Mouse (Mus musculus): ENCODE measurements around the gene Khdc1a.
"Not testable (repeated sequence)": the region's sequence is repeated elsewhere in the genome, so short reads cannot be mapped to it uniquely, and the experiment has no call there.

Khdc1a gene

DNA sequence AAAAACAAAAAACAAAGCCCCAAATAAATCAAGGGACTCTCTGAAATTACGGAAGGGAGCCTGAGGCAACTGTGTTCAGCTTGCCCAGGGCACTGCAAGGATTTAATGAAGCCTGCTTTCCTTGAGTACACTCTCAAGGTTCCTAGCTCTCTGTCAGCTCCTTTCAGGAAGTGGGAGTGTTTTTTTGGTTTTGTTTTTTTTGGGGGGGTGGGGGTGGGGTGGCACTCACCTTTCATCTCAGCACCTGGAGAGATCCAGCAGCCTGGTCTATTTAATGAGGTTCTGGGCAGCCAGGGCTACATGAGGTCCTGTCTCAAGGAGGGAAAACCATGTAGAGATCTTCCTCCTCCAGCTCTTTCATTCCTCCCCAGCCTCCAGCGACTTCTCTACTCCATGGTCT, at the start of gene Khdc1a:
TSS of gene Khdc1a (plus strand) at position 301 of the 400 bp plus-strand sequence.
- DNase-seq (ENCODE audit: low read depth): no peak

DNA sequence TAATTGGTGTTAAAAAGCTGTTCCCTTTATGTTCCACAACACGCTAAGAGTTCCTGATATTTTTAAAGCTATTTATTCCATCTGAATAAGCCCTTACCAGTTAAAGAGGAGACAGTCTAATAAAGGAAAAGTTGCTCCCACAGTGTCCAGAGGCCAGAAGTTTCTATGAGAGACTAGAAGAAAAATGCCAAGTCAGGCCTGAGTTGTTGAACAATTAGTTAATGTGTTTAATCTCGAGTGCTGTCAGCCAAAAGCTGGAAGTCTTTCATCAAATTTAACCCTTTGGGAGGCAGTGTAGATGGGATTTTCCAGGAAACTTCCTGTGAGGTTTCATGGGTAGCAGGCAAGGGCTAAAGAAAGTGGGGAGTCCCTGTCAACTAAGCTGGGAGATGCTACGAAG, 49.6 kb upstream of the Khdc1a start:
- no peak for DNase-seq (ENCODE audit: low read depth)

DNA sequence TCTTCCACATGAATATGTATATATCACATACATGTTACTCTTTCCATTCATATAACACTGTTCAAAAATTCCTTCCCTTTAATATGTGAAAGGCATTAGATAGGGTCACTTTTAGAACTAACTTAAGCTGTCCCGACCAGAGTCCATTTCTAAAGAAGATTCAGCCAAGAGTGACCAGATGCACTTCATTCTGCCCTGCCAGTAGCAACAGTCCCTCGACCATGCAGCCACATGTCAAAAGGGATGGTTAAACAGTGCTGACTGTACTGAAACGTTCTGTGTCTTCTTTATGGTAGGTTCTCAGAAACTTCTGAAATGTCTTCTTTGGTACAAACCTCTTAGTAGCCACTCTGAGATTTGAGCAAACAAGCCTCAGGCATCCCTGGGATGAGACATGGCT, 47.8 kb upstream of the Khdc1a start:
- DNase-seq (ENCODE audit: low read depth): no peak

GRCm38 (mm10) chr1:21304174-21304573, 45.3 kb upstream of the Khdc1a start:
- no peak for DNase-seq (ENCODE audit: low read depth)

DNA sequence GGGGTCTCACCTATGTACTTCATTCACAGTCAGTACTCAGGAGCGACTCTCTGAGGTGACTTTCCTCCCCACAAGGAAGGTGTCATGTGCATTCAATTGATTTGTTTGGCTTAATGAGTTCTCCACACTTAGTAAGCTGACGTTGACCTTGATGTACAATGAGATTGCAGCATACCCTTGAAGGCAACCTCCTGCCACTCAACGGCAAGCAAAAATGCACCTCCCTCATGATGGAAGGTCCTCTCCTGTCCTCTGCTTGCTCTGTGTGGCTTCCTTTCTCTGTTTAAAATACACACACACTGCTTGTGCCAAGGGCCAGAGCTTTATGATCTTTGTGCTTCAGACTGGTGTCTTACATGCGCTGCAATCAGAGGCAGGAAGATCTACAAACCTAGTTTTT, 44.8 kb upstream of the Khdc1a start:
- DNase-seq (ENCODE audit: low read depth): no peak

DNA sequence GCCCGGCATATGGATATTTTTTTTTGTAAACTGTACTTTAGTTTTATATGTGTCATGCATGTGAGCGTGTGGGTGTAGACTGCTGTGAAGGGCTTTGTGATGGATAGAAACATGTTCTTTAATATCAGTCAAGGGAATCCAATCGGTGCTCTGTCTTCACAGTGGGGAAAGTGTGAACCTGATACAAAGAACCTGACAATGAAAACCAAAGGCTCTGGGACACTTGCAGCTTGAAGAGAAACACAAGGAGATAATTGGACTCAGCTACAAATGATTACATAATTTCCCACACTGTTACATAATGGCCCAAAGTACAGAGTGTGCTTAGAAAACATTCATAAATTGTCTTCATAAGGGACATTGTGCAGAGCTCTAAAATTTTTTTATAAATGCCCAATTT, 44.0 kb upstream of the Khdc1a start:
- no peak for DNase-seq (ENCODE audit: low read depth)

DNA sequence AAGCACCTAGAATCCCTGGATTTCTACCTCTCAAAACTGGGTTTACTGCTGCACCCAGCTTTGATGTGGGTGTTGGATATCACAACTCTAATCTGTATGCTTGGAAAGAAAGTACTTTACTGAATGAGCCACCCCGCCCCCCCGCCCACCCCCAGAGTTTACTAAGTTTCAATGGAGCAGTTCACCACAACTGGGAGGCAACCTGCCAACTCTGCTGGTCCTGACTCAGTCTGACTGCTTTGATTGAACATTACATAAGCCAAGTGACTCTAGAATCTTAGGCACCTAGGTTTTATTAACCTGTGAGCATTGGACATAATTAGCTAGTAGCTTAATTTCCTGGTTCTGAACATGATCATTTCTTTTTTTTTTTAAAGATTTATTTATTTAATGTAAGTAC, 35.1 kb upstream of the Khdc1a start:
- no peak for DNase-seq (ENCODE audit: low read depth)

DNA sequence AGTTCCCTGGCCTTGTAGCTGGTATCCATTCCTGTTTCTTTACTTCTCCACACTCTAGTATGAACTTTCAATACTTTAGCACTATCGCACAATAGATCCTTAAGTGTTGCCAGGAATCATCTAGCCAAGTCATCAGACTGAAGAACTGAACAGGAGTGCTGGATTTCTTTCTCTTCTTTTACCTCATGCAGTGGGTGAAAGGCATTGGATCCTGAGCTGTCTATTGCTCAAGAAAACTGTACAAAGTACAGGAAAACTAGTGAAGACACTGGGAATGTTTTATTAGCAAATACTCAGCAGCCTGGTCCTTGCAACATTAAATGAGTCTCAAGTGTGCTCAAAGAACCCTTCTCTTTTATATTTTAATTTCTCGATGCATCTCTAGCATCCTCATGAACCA, 33.7 kb upstream of the Khdc1a start:
- no peak for DNase-seq (ENCODE audit: low read depth)

- no peak for DNase-seq (ENCODE audit: low read depth)
These were observed 33.1 kb upstream of the Khdc1a start for GRCm38 (mm10) chr1:21316305-21316704.

GRCm38 (mm10) chr1:21318202-21318601, 31.2 kb upstream of the Khdc1a start:
- no peak for DNase-seq (ENCODE audit: low read depth)

- DNase-seq (ENCODE audit: low read depth): not testable (repeated sequence)
These were observed 29.2 kb upstream of the Khdc1a start for GRCm38 (mm10) chr1:21320271-21320670.

DNA sequence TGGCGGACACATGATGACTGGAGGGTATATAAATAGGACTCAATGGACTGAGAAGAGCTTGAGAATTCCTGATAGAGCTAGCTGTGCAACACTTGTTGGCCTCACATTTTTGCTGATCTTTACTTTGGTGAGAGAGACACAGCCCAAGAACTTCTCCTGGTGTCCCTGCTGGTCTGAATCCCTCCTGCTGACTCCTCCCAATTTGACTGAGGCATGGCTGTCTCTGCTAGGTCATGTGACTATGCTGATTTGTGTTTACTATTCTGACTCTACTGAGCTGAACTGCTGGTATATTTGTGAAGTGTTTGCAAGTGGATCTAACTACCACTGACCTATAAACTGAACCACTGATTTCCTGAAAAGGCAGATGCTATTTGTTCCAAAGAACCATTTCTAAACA, 27.8 kb upstream of the Khdc1a start:
- DNase-seq (ENCODE audit: low read depth): no peak

- no peak for DNase-seq (ENCODE audit: low read depth)
These were observed 25.4 kb upstream of the Khdc1a start for GRCm38 (mm10) chr1:21323996-21324574.

GRCm38 (mm10) chr1:21324633-21325032, 24.8 kb upstream of the Khdc1a start:
- DNase-seq (ENCODE audit: low read depth): no peak

GRCm38 (mm10) chr1:21326733-21327132, 22.7 kb upstream of the Khdc1a start:
- DNase-seq (ENCODE audit: low read depth): no peak

- not testable (repeated sequence) for DNase-seq (ENCODE audit: low read depth)
These were observed 18.3 kb upstream of the Khdc1a start for GRCm38 (mm10) chr1:21331161-21331560.

DNA sequence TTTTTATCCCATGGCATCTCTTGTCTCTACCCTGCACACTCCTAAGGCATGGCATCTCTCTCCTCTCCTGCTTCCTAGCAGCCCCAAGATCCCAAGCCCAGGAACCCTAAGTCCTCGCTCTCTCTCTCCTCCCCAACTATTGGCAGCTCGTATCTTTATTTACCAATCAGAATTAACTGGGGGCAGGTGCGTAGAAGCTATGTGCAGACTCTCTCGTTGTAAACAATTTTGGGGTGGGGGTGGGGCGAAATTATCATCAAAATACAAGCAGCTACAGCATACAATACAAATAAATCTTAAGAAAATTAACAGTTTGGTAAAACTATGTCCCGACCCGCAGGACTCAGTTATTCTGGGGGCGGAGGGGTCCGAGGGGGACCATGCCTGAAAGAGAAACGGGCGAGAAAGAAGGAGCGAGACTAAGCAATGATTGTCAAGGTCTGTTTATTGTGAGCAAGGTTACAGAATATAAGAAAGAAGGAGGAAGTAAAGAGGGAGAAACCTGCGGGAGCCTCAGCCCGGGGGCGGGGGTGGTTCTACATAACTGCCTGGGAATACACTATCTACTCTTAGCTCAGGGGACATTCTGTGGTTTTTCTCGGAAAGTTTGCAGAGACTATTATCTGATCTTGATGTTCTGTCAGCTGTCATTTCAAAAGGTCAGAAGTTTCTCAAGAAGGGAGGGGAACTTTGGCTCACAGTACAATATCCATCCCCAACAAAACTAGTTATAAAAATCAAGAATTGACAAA, 16.0 kb upstream of the Khdc1a start:
- no peak for DNase-seq (ENCODE audit: low read depth)

DNA sequence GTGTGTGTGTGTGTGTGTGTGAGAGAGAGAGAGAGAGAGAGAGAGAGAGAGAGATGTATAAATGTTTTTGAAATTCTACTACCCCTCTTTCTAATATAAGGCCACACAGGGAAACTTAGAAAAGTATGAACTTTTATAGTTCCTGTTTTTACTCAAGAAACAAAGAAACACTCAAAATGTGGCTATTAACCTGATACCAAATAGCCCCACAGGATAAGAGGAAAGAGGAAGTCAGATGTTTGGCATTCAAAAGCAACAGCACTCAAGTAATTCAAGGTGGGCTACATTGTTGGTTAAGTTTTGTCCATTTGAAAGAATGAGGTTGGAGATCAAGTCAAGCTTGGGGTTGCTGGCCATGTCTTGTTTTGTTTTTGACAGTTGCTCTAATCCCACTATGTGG, 13.6 kb upstream of the Khdc1a start:
- no peak for DNase-seq (ENCODE audit: low read depth)

DNA sequence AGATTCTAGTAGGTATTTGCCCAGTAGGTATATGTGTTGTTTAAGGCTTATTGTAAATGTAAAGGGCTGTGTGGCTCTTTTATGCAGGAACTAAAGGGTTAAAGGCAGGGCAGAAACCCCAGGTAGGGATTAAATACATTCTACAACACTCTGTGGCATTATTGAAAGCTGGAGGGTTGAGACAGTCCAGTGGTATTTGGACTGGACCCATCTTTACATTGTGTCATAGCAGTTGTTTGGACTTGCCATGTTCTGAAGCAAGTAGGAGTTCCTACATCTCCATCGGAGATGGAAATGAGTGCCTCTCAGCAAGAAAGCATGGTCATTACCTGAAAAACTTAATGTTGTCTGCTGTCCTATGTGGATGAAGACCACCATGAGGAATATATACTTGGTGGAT, 8.7 kb upstream of the Khdc1a start:
- DNase-seq (ENCODE audit: low read depth): no peak

- peak; percentile 64 for DNase-seq (ENCODE audit: low read depth)
These were observed 5.2 kb upstream of the Khdc1a start for GRCm38 (mm10) chr1:21344253-21344652.

DNA sequence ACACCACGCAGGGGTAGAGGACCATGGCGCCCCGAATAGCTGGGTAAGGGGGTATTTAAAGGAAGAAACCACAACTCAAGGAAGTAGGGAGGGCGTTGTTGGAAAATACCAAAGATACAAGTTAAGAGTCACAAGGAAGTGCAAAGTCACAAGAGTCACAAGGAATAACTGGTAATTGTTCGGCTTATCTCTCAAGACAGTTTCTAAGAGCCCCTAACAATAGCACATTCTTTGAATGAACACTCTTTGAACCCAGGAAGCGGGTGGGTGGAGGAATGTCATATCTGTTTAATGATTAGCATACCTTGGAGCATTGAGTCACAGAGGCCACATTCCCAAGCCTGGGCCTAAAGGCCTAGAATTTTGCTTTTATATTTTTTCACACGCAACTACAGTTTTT, 4.7 kb upstream of the Khdc1a start:
- DNase-seq (ENCODE audit: low read depth): not testable (repeated sequence)

- not testable (repeated sequence) for DNase-seq (ENCODE audit: low read depth)
These were observed 18.6 kb downstream of the Khdc1a start, which contains the start of gene Khdc1c for GRCm38 (mm10) chr1:21368031-21368430. Gene Khdc1c (plus strand): TSS chr1:21368331.

DNA sequence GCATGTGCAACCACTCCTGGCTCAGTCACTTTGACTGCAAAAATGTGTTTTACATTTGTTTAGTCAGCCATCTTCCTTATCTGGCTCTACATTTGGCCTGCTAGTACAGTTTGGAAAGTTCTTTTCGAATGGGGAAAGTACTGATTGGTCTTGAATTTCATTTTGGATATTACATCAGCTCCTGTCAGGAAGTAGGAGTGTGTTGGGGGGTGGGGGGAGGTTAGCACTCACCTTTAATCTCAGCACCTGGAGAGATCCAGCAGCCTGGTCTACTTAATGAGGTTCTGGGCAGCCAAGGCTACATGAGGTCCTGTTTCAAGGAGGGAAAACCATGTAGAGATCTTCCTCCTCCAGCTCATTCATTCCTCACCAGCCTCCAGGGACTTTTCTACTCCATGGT, 33.8 kb downstream of the Khdc1a start, which contains the start of gene Khdc1b:
TSS of gene Khdc1b (plus strand) at position 301 of the 400 bp plus-strand sequence.
- no peak for DNase-seq (ENCODE audit: low read depth)
